Mouse (Mus musculus) embryonic facial prominence, embryonic 15.5 days (tissue): ENCODE data around the gene Plekha1. TPM values are rescaled to one million over a fixed set of nuclear protein-coding genes. Genes with fewer than 3 reads are reported as not detected.

Experiments
- ATAC-seq: fragments of 200-750 bp; cut with Nextera tagmentation; 2 replicates; pipeline ENCODE4 v1.8.0; 2017; ENCODE audit warnings: low read depth, moderate TSS enrichment; ENCODE audit not compliant: insufficient number of reproducible peaks, low FRiP score, low TSS enrichment
- H3K27ac ChIP-seq: fragments of 300-500 bp; sonication (generic); replicated peaks from 2 replicates; pipeline ENCODE4 v1.5.1; 2015; ENCODE audit warnings: mild to moderate bottlenecking, inconsistent platforms
- H3K27me3 ChIP-seq: fragments of 300-500 bp; sonication (generic); 2 replicates; pipeline ENCODE4 v1.6.1; 2015; ENCODE audit warnings: inconsistent platforms
- H3K36me3 ChIP-seq: fragments of 300-500 bp; sonication (generic); 2 replicates; pipeline ENCODE4 v1.6.1; 2015; ENCODE audit warnings: mild to moderate bottlenecking, inconsistent platforms
- H3K4me1 ChIP-seq: fragments of 300-500 bp; sonication (generic); 2 replicates; pipeline ENCODE4 v1.6.1; 2015; ENCODE audit warnings: inconsistent platforms
- H3K4me2 ChIP-seq: fragments of 300-500 bp; sonication (generic); replicated peaks from 2 replicates; pipeline ENCODE4 v1.6.1; 2015; ENCODE audit warnings: mild to moderate bottlenecking, inconsistent platforms
- H3K4me3 ChIP-seq: fragments of 300-500 bp; sonication (generic); replicated peaks from 2 replicates; pipeline ENCODE4 v1.5.1; 2015; ENCODE audit warnings: mild to moderate bottlenecking, inconsistent platforms
- H3K9ac ChIP-seq: fragments of 300-500 bp; sonication (generic); 2 replicates; pipeline ENCODE4 v1.6.1; 2015; ENCODE audit warnings: inconsistent platforms
- H3K9me3 ChIP-seq: fragments of 300-500 bp; sonication (generic); replicated peaks from 2 replicates; pipeline ENCODE4 v1.6.1; 2016; ENCODE audit warnings: inconsistent platforms
- WGBS: fragments of 180-500 bp; shearing (Covaris S2); methylation state at CpG from one replicate; pipeline ENCODE4 v1.1.7; 2015; 5-methylcytosine and 5-hydroxymethylcytosine counted together
- polyA plus RNA-seq: library from polyadenylated mRNA; unstranded; fragments of >200 nt; fragmentation: Nextera tagmentation; extraction: Ambion mirVana; gene quantifications from 2 replicates; pipeline ENCODE4 v1.2.1, GENCODE M21; 2015

The Plekha1 gene
- polyA plus RNA-seq = 52.9 and 53.4 TPM in 2 replicates

DNA sequence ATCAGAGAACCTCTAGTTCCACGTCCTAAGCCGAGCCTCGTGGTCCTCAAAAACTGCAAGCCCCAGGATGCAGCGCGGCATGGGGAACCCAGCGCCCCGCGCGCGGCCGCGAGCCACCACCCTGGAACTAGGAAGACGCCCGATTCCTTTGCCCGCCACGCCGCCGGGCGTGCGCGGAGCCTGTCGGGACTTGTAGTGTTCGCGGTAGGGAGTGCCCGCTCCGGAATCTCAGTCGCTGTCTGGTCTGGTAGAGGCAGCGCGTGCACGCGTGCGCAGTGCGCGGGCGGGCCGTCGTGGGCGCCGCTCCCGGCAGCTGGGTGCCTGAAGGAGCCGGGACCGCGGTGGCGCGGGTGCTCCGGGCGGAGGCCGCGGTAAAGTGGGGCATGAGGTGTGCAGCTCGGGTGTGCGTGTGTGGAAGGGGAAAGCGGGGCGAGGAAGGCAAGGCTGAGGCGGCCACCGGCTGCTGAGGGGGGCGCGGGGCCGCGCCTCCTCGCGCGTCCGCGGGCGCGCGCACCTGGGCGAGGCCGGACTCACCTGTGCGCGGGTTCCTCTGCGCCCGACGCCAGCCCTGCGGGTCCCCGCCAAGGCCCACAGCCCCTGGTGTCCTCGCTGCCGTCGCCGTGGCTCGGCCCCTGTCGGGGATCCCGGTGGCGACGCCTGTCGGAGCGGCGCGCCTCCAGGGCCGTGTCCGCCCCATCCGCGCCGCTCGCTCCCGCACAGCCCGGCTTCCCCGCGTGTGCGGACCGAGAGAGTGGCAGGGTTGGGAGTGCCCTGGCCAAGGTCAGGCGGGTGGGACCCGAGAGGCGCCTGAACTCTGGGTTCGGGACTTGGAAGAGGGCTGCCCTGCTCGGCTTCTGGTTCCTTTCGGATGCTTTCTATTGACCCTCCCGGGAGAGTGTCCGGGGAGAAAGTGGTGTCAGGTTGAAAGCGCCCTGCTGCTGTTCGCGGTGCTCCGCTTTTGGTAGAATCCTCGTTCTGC lies at the start of gene Plekha1:
Gene Plekha1 (plus strand): TSS at position 144 of the 979 bp plus-strand sequence.
- Histone ChIP-seq H3K4me2 (peak within 1 kb of the TSS; percentile 59), H3K36me3 (no peaks in the 10 kb centered on the region), H3K27ac (peak within 1 kb of the TSS; percentile 79), H3K9me3 (no peaks in the 10 kb centered on the region), H3K9ac (peak within 1 kb of the TSS; percentile 81), H3K27me3 (no peaks in the 10 kb centered on the region), H3K4me1 (peaks cover 22% of the 10 kb centered on the region), H3K4me3 (peak within 1 kb of the TSS; percentile 85)
- peak; percentile 99 for ATAC-seq
- WGBS = under 1% methylated on average over 108 of the region's 114 CpGs

DNA sequence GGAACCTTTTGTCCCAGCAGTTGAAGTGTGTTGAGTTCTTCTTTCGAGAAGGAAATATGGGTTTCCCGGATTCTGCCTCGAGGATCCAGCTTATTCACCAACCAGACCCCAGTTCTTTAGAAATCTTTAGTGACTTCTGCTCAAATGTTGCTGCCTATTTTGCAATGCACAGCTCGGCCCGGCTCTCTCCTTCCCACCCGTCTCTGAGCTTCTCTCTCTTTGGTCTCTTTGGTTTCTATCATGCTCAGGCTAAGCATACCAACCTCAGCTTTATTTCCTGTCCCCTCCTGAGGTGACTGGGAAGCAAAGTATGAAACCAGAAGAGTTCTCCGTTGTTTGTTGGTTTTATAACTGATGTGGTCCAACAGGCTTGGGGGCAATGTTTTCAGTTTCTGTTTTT lies 49.3 kb upstream of the Plekha1 start:
- H3K36me3 ChIP-seq = no peaks in the 10 kb centered on the region
- H3K27ac ChIP-seq = no peak overlapping the region
- ATAC-seq = no peak
- no peak overlapping the region for H3K4me2 ChIP-seq
- no peaks in the 10 kb centered on the region for H3K27me3 ChIP-seq
- 73% methylated on average over 7 of the region's 7 CpGs for WGBS
- no peaks in the 10 kb centered on the region for H3K4me1 ChIP-seq
- H3K9ac ChIP-seq = no peak overlapping the region
- no peak overlapping the region for H3K4me3 ChIP-seq
- H3K9me3 ChIP-seq = no peaks in the 10 kb centered on the region

DNA sequence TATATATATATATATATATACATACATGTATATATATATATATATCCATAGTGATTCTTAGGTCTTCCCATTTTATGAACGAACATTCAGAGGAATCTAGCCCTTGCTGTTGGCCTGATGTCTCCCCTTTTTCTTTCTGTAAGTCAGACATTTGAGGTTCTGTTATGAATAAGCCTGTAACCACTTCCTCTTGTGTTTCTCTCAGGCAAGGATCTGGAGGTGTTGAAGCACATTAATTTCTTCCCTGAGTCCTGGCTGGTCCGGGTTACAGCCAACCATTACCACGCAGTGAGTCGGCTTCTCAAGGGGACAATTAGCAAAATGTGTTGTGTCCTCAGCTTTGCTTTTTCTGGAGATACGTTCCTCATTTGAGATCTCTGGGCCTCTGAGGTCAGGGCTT lies 46.7 kb upstream of the Plekha1 start:
- H3K4me1 ChIP-seq = no peaks in the 10 kb centered on the region
- H3K9me3 ChIP-seq = no peaks in the 10 kb centered on the region
- no peak for ATAC-seq
- H3K4me3 ChIP-seq = no peak overlapping the region
- H3K4me2 ChIP-seq = no peak overlapping the region
- no peak overlapping the region for H3K27ac ChIP-seq
- 85% methylated on average over 5 of the region's 5 CpGs for WGBS
- no peak overlapping the region for H3K9ac ChIP-seq
- H3K36me3 ChIP-seq = no peaks in the 10 kb centered on the region
- no peaks in the 10 kb centered on the region for H3K27me3 ChIP-seq

DNA sequence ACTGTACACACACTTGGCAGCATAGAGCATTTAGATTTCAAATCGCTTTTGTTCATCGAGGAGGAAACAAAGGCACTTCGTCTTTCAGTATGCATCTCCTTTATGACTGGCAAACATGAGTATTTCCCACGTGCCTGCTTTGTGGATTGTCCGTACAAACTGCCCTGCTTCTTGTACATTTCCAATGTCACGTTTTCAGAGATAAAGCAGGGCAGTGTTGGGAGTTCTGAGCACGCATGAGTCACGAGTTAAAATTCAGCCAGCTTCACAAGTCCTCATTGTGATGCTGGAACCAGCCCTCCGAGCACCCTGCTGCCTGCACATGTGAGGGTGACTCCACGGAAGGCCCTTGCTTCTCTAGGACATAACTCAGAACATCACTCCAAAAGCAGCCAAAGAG lies 45.9 kb upstream of the Plekha1 start:
- ATAC-seq = no peak
- no peak overlapping the region for H3K27ac ChIP-seq
- no peak overlapping the region for H3K4me2 ChIP-seq
- WGBS = 73% methylated on average over 10 of the region's 10 CpGs
- no peaks in the 10 kb centered on the region for H3K27me3 ChIP-seq
- H3K9ac ChIP-seq = no peak overlapping the region
- no peak overlapping the region for H3K4me3 ChIP-seq
- no peaks in the 10 kb centered on the region for H3K4me1 ChIP-seq
- H3K36me3 ChIP-seq = no peaks in the 10 kb centered on the region
- H3K9me3 ChIP-seq = no peaks in the 10 kb centered on the region

DNA sequence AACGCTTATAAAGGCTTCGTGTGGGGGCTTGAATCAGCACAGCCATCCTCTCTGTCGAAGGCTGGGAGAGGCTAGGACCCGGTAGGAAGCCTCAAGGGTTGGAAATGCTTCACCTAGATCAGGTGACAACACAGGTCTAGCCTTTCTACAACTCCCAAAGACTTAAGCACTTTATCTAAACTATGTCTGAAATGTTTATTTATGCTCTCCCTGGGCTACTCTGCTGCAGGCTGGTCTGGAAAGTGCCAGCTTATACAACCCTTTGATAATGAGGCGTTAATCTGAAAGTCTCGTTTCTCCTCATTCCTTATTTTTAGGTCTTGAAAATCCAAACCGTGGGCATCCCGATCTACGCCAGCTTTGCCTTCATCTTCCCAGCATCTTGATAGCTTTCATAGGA lies 41.6 kb upstream of the Plekha1 start:
- Histone ChIP-seq H3K4me2 (no peak overlapping the region), H3K9ac (no peak overlapping the region), H3K4me3 (no peak overlapping the region), H3K27ac (no peak overlapping the region), H3K36me3 (no peaks in the 10 kb centered on the region), H3K4me1 (no peaks in the 10 kb centered on the region), H3K27me3 (no peaks in the 10 kb centered on the region), H3K9me3 (no peaks in the 10 kb centered on the region)
- 68% methylated on average over 9 of the region's 9 CpGs for WGBS
- no peak for ATAC-seq

DNA sequence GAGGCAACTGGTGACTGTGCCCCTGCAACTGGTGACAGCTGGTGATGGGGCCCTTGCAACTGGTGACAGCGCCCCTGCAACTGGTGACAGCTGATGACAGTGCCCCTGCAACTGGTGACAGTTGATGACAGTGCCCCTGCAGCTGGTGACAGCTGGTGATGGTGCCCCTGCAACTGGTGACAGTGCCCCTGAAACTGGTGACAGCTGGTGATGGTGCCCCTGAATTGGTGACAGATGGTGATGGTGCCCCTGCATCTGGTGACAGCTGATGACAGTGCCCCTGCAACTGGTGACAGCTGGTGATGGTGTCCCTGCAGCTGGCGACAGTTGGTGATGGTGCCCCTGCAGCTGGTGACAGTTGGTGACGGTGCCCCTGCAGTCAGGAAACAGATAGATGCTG lies 39.2 kb upstream of the Plekha1 start:
- WGBS = 67% methylated on average over 3 of the region's 3 CpGs
- no peaks in the 10 kb centered on the region for H3K9me3 ChIP-seq
- ATAC-seq = no peak
- no peak overlapping the region for H3K4me3 ChIP-seq
- H3K27me3 ChIP-seq = no peaks in the 10 kb centered on the region
- no peak overlapping the region for H3K27ac ChIP-seq
- no peak overlapping the region for H3K4me2 ChIP-seq
- no peaks in the 10 kb centered on the region for H3K4me1 ChIP-seq
- no peaks in the 10 kb centered on the region for H3K36me3 ChIP-seq
- no peak overlapping the region for H3K9ac ChIP-seq

DNA sequence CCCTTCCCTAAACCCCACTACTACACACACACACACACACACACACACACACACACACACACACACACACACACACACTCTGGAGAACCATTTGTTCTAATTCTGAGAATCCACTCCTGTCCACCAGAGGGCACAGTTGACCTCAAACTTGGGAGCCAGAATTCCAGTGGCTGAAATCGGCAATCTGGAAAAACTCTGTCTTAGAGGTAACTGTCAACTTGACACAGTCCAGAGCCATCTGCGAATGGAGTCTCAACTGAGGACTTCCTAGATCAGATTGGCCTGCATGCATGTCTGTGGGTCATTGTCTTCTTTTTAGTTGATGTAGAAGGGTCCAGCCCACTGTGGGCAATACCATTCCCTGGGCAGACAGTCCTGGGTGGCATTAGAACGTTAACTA lies 38.1 kb upstream of the Plekha1 start:
- H3K9ac ChIP-seq = no peak overlapping the region
- no peak overlapping the region for H3K4me2 ChIP-seq
- H3K9me3 ChIP-seq = no peaks in the 10 kb centered on the region
- H3K27ac ChIP-seq = no peak overlapping the region
- H3K4me1 ChIP-seq = no peaks in the 10 kb centered on the region
- ATAC-seq = no peak
- H3K36me3 ChIP-seq = no peaks in the 10 kb centered on the region
- no peaks in the 10 kb centered on the region for H3K27me3 ChIP-seq
- H3K4me3 ChIP-seq = no peak overlapping the region
- 43% methylated on average over 3 of the region's 3 CpGs for WGBS

DNA sequence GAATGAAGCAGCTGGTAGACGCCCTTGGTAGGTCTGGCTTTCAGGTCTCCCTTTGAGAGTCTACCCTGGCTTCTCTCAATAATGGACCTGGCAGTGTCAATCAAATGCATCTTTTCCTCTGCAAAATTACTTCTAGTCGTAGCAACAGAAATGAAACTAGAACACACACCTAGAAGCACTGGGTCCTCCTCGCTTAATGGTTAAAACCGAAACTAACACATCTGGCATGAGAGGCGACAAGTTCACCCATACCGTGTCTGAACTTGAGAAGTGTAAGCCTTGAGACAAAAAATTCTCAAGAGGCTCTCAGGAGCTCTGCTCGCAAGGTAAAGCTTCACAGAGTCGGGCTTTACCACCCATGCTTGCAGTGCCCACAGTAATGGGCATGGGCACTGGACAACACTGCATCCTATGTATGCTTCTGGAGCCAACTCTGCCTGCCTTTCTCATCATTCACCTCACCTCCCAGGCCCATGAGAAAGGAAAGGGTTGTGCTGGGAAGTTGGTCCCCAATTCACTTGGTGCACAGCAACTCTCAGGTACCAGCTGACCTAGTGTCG lies 37.6 kb upstream of the Plekha1 start:
- no peak overlapping the region for H3K4me2 ChIP-seq
- H3K4me1 ChIP-seq = no peaks in the 10 kb centered on the region
- H3K27ac ChIP-seq = no peak overlapping the region
- H3K4me3 ChIP-seq = no peak overlapping the region
- no peak overlapping the region for H3K9ac ChIP-seq
- ATAC-seq = no peak
- no peaks in the 10 kb centered on the region for H3K9me3 ChIP-seq
- 79% methylated on average over 9 of the region's 9 CpGs for WGBS
- no peaks in the 10 kb centered on the region for H3K27me3 ChIP-seq
- H3K36me3 ChIP-seq = no peaks in the 10 kb centered on the region

DNA sequence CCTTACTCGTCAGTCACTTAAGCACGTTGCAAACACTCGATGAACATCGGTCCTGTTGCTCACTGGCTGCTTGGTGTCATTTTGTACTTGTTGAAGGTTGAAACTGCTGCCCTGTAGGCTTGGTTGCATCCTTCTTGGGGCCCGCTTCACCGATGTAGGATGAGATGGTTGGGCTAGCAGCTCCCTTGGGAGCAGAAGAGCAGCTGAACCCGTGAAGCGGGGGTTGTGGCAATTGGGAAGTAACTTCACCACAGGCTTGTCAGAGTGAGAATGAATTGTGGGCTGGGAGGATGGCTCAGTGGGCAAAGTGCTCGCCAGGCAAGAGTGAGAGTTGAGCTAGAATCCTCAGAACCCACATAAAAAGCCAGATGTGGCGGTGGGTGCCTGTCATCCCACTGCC lies 37.1 kb upstream of the Plekha1 start:
- Histone ChIP-seq H3K9ac (no peak overlapping the region), H3K4me1 (no peaks in the 10 kb centered on the region), H3K27ac (no peak overlapping the region), H3K36me3 (no peaks in the 10 kb centered on the region), H3K27me3 (no peaks in the 10 kb centered on the region), H3K9me3 (no peaks in the 10 kb centered on the region), H3K4me3 (no peak overlapping the region), H3K4me2 (no peak overlapping the region)
- no peak for ATAC-seq
- WGBS = 85% methylated on average over 10 of the region's 10 CpGs

DNA sequence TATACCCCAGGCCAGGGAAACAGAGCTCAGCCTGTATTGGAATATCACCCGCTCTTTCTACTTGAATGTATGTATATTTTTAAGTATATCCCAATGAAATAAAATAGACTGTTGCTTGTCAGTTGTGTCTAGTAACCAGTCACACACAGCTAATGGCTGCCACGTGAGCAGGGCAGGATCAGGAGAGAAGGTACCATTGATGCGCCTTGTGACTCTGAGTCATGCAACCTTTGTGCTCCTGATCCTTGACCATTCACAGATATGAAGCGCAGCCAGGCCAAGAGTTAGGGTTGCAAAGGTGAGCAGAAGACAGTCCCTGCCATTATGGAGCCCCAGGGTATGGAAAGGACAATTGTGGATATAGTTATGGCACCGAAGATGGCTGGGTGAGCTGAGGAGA lies 34.0 kb upstream of the Plekha1 start:
- H3K9me3 ChIP-seq = no peaks in the 10 kb centered on the region
- WGBS = 91% methylated on average over 5 of the region's 5 CpGs
- no peak overlapping the region for H3K9ac ChIP-seq
- H3K27ac ChIP-seq = no peak overlapping the region
- peaks cover 7% of the 10 kb centered on the region; the same call in 1 of the 2 replicates for H3K27me3 ChIP-seq
- no peak overlapping the region for H3K4me3 ChIP-seq
- no peak for ATAC-seq
- H3K36me3 ChIP-seq = no peaks in the 10 kb centered on the region
- no peak overlapping the region for H3K4me2 ChIP-seq
- peaks cover 11% of the 10 kb centered on the region for H3K4me1 ChIP-seq

DNA sequence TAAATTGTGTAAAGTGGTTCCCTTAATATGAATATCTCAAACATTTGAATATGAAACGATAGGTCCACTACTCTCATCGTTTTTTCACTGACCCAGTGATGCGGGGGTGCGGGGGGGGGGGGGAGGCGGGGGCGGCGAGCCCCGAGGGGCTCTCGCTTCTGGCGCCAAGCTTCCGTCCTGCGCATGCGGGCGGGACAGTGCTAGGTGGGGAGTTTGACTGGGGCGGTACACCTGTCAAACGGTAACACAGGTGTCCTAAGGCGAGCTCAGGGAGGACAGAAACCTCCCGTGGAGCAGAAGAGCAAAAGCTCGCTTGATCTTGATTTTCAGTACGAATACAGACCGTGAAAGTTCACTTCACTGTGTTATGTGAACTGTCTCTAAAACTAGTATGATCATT lies 31.3 kb upstream of the Plekha1 start:
- 15% methylated on average over 21 of the region's 21 CpGs for whole genome bisulfite sequencing
- Histone ChIP-seq H3K9me3 (no peaks in the 10 kb centered on the region), H3K4me1 (peaks cover 18% of the 10 kb centered on the region), H3K27me3 (peaks cover 7% of the 10 kb centered on the region; the same call in 1 of the 2 replicates), H3K36me3 (no peaks in the 10 kb centered on the region), H3K4me3 (no peak overlapping the region), H3K9ac (no peak overlapping the region), H3K27ac (no peak overlapping the region), H3K4me2 (no peak overlapping the region)
- peak; percentile 95 for ATAC-seq
